Mouse (Mus musculus): ENCODE data around the gene Skor1.

Gene Skor1

GRCm38 (mm10) chr9:63091101-63091921 lies 57.5 kb downstream of the Skor1 start:
- DNase-seq (ENCODE audit: low spot score): no peak

GRCm38 (mm10) chr9:63089141-63089540 lies 59.6 kb downstream of the Skor1 start:
- DNase-seq (ENCODE audit: low spot score): no peak
